In genomic region chr4:52517580-52517979, GRCm38 (mm10) we compare ENCODE assay signal across 30 mouse cellular contexts. TPM values are rescaled to one million over a fixed set of nuclear protein-coding genes. Genes with fewer than 3 reads are reported as not detected.
A peak's percentile ranks its signal among the peaks of the same experiment; 100 is the strongest.
DNase-seq lines count a peak whose midpoint lies in the region; ATAC-seq and TF ChIP-seq lines count a peak whose summit lies in the region.
"Had no signal": no experiment of that assay in that cellular context is flagged by ENCODE, and none has a peak within 500 bp of the region (broad histone marks: within the 10 kb centered on the region; RNA-seq: fewer than 3 reads in every experiment).

No protein-coding gene starts in this region.

- DNase-seq in forebrain, embryonic 11.5 days (ENCODE audit: low spot score): no peak
- peak in 1 of 2 experiments; percentile 24 for DNase-seq in layer of hippocampus, adult 2 months (ENCODE audit: low spot score in 2 of 2)
- DNase-seq in layer of hippocampus, postnatal 14 days (ENCODE audit: low spot score in 2 of 2): no peak
- DNase-seq in ES-CJ7 (ENCODE audit: low read depth, low spot score): peak; percentile 93
- peak; percentile 91 for DNase-seq in ZHBTc4 (ENCODE audit: low read depth, low spot score)
- no peak for DNase-seq in lung, postnatal 14 days
- DNase-seq: adrenal gland, postnatal 14 days; cerebellum, adult 2 months; cerebellum, postnatal 25 days; gastrocnemius, postnatal 25 days; heart, adult 2 months; kidney, adult 2 months; left cerebral cortex, postnatal 4 days had no signal

- H3K4me1 ChIP-seq in forebrain, embryonic 13.5 days: no peaks in the 10 kb centered on the region
- H3K4me1 ChIP-seq in forebrain, embryonic 11.5 days (replicated peaks; ENCODE audit: control insufficient read depth, insufficient read depth, low read length): no peaks in the 10 kb centered on the region
- H3K4me1 ChIP-seq: hindbrain, embryonic 13.5 days; limb, embryonic 15.5 days; liver, embryonic 15.5 days; neural tube, embryonic 15.5 days had no signal

- WGBS in forebrain, embryonic 13.5 days: 7% methylated on average over 4 of the region's 4 CpGs
- WGBS in forebrain, embryonic 11.5 days: 5% methylated on average over 4 of the region's 4 CpGs

- H3K9ac ChIP-seq in forebrain, embryonic 13.5 days: no peak overlapping the region
- no peak overlapping the region for H3K9ac ChIP-seq in forebrain, embryonic 11.5 days (ENCODE audit: low read length)
- H3K9ac ChIP-seq: hindbrain, embryonic 13.5 days; limb, embryonic 15.5 days; liver, embryonic 15.5 days; neural tube, embryonic 15.5 days had no signal

- H3K27ac ChIP-seq in forebrain, embryonic 13.5 days: no peak overlapping the region
- H3K27ac ChIP-seq in forebrain, embryonic 11.5 days (ENCODE audit: low read depth, low read length): no peak overlapping the region
- H3K27ac ChIP-seq in layer of hippocampus, adult 2 months: peak overlapping the region; percentile 88
- H3K27ac ChIP-seq: forebrain, embryonic 10.5 days; heart, adult 2 months; hindbrain, embryonic 13.5 days; kidney, postnatal 0 days; limb, embryonic 15.5 days; liver, embryonic 15.5 days; neural tube, embryonic 15.5 days had no signal

- ATAC-seq in forebrain, embryonic 13.5 days: 0 out of 2 replicates have a peak, but pooled peaks have one; percentile 38
- no peak for ATAC-seq in forebrain, embryonic 11.5 days (replicated peaks; ENCODE audit: low FRiP score)
- ATAC-seq: CD4-positive, CD25-positive, alpha-beta regulatory T cell, adult 4 months; inflammation-experienced regulatory T-cells, adult 6 months; Patski had no signal

- no peak overlapping the region for H3K4me2 ChIP-seq in forebrain, embryonic 13.5 days
- H3K4me2 ChIP-seq in forebrain, embryonic 11.5 days (ENCODE audit: low read depth, low read length, severe bottlenecking): no peak overlapping the region
- H3K4me2 ChIP-seq: hindbrain, embryonic 13.5 days; limb, embryonic 15.5 days; liver, embryonic 15.5 days; neural tube, embryonic 15.5 days had no signal

- no peaks in the 10 kb centered on the region for H3K27me3 ChIP-seq in forebrain, embryonic 13.5 days
- H3K27me3 ChIP-seq in forebrain, embryonic 11.5 days (ENCODE audit: control insufficient read depth, insufficient read depth, low read length): no peaks in the 10 kb centered on the region
- H3K27me3 ChIP-seq: hindbrain, embryonic 13.5 days; limb, embryonic 15.5 days; liver, embryonic 15.5 days; neural tube, embryonic 15.5 days had no signal

- no peak for TF ChIP-seq CTCF in layer of hippocampus, adult 2 months (conservative IDR thresholded peaks at IDR 0.05)

- H3K36me3 ChIP-seq in forebrain, embryonic 13.5 days (ENCODE audit: poor library complexity, severe bottlenecking): no peaks in the 10 kb centered on the region
- no peaks in the 10 kb centered on the region for H3K36me3 ChIP-seq in forebrain, embryonic 11.5 days (ENCODE audit: control insufficient read depth, insufficient read depth, low read length)
- H3K36me3 ChIP-seq: forebrain, embryonic 10.5 days; G1E; hindbrain, embryonic 13.5 days; limb, embryonic 15.5 days; liver, embryonic 15.5 days; neural tube, embryonic 15.5 days had no signal

- H3K4me3 ChIP-seq in forebrain, embryonic 13.5 days: no peak overlapping the region
- H3K4me3 ChIP-seq in forebrain, embryonic 11.5 days (ENCODE audit: low read depth, low read length): no peak overlapping the region
- no peak overlapping the region for H3K4me3 ChIP-seq in layer of hippocampus, adult 2 months
- H3K4me3 ChIP-seq: forebrain, embryonic 10.5 days; heart, adult 2 months; hindbrain, embryonic 13.5 days; limb, embryonic 15.5 days; liver, embryonic 15.5 days; myocyte; neural tube, embryonic 15.5 days had no signal

- H3K9me3 ChIP-seq in forebrain, embryonic 13.5 days (replicated peaks): no peaks in the 10 kb centered on the region
- H3K9me3 ChIP-seq in forebrain, embryonic 11.5 days (ENCODE audit: control insufficient read depth, low read length): no peaks in the 10 kb centered on the region
- H3K9me3 ChIP-seq: forebrain, embryonic 10.5 days; G1E; hindbrain, embryonic 13.5 days; limb, embryonic 15.5 days; liver, embryonic 15.5 days; neural tube, embryonic 15.5 days had no signal

RNA-seq across cellular contexts. Expression of gene Vma21-ps, which starts 20.5 kb away (rescaled TPM):
- polyA plus RNA-seq in forebrain, embryonic 13.5 days (2015; fragmentation: Nextera tagmentation; extraction: Ambion mirVana): 1.7 and 2.3 TPM in 2 replicates
- polyA plus RNA-seq in forebrain, embryonic 11.5 days (2014; fragmentation: Nextera tagmentation; extraction: Ambion mirVana): not detected in 2 replicates
- total RNA-seq in layer of hippocampus, adult 2 months (2021): not detected
- not detected for total RNA-seq in layer of hippocampus, postnatal 14 days (2021)
- total RNA-seq: adrenal gland, postnatal 14 days; G1E; gastrocnemius, postnatal 25 days; heart, adult 2 months; layer of hippocampus, postnatal 10 days; left cerebral cortex, adult 8-10 months; left cerebral cortex, postnatal 4 days; megakaryocyte, adult 5-6 weeks had no signal
- polyA plus RNA-seq: CD4-positive, CD25-positive, alpha-beta regulatory T cell, adult 4 months; embryonic facial prominence, embryonic 11.5 days; forebrain, embryonic 10.5 days; G1E; heart, adult 2 months; inflammation-experienced regulatory T-cells, adult 6 months; limb, embryonic 15.5 days; small intestine, adult 2 months had no signal

Comparison
In these comparisons a context has a peak if more than half of its experiments do, and no peak if none do; other contexts are left out.
1. DNase-seq: peak in ES-CJ7 (single experiment) and ZHBTc4 (single experiment); none in forebrain, embryonic 11.5 days (single experiment), layer of hippocampus, postnatal 14 days (0 of 2) and lung, postnatal 14 days (single experiment).